Mouse (Mus musculus): ENCODE data around the gene Ltf.

DNA sequence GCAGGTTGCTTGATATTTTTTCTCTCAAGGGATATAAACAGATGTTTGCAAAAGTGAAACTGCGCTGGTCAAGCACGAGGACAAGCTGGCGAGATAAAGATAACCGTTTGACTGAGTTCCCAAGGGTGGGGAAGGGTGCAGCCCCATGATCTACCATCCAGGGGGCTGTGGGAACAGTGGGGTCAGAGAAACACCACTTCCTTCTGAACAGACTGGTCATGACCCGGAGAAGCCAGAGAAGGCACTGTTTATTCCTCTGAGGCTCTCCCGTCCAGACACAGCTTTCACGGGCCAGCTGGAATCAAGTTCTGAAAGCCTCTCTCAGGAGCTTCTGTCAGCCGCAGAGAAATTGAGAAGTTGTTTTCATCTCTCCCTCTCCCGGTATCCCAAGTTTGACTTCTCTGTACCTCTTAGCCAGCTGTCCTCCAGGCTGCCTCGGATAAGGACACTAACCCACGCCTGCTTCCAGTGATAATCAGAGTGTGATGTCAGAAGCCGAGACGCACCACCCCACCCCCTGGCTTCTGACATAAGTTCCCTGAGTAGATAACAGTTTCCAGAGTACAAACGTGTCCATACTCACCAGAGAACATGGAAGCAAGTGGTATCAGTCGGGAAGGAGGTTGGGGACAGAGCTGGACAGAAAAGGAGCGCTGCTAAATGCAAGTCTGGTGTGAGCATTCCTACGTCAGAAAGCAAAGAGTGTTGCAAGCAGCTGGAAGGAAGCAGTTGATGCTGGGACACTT, 37.9 kb downstream of the Ltf start, which contains the start of gene Ccrl2:
- peak; percentile 98 for TF ChIP-seq EP300 (IDR thresholded peaks at IDR 0.05; ENCODE audit: low read depth)
- 0 out of 2 replicates have a peak, but pooled peaks have one; percentile 4 for TF ChIP-seq CTCF (IDR thresholded peaks at IDR 0.05; ENCODE audit: low read depth)
